Mouse (Mus musculus) spleen, adult 2 months (tissue): ENCODE measurements at regions not wholly inside any gene's neighbourhood (a gene's known extent, or its start where the extent isn't known, plus 50 kb on each side); places are given as distances from the start of the nearest gene placed in this dataset.

Experiments used
- CTCF ChIP-seq: fragments of 200-500 bp; IDR thresholded peaks from 2 replicates; pipeline ENCODE4 v1.5.1; 2011; ENCODE audit warnings: mild to moderate bottlenecking, inconsistent platforms; ENCODE audit not compliant: insufficient read depth, insufficient read length, insufficient replicate concordance; ENCODE audit errors: extremely low read depth
- POLR2A ChIP-seq: fragments of 200-500 bp; IDR thresholded peaks from 2 replicates; pipeline ENCODE4 v1.6.1; 2011; ENCODE audit warnings: low read depth, low read length, inconsistent platforms

DNA sequence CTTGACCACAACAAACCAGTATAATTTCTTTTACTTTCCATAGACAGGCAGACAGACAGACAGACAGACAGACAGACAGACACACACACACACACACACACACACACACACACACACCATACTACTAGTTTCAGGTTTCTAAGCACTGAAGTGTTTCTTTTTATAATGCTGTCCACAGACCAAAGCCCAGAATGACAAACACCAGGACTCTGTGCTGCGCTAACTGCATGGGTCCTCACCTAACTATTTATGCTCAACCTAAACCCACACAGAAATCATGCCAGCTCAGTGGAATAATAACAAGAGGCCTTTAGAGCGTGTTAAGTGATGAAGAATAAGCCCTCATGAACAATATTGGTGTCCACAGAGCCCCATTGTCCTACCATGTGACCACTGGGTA, 325.0 kb upstream of the Slc24a5 start:
- TF ChIP-seq CTCF (no peak), POLR2A (no peak)
